Mouse (Mus musculus) heart, embryonic 15.5 days (tissue): ENCODE measurements at regions not wholly inside any gene's neighbourhood (a gene's known extent, or its start where the extent isn't known, plus 50 kb on each side); places are given as distances from the start of the nearest gene placed in this dataset.
A peak's percentile ranks its signal among the peaks of the same experiment; 100 is the strongest.

Source experiments
- ATAC-seq: fragments of 200-750 bp; cut with Nextera tagmentation; replicated peaks from 2 replicates; pipeline ENCODE4 v1.8.0; 2017; ENCODE audit warnings: low read depth, moderate TSS enrichment; ENCODE audit not compliant: insufficient number of reproducible peaks, insufficient read depth, low FRiP score
- H3K27ac ChIP-seq: fragments of 300-500 bp; sonication (generic); 2 replicates; pipeline ENCODE4 v1.5.1; 2015; ENCODE audit warnings: mild to moderate bottlenecking, inconsistent platforms
- H3K27me3 ChIP-seq: fragments of 300-500 bp; sonication (generic); 2 replicates; pipeline ENCODE4 v1.6.1; 2015; ENCODE audit warnings: inconsistent platforms
- H3K36me3 ChIP-seq: fragments of 300-500 bp; sonication (generic); 2 replicates; pipeline ENCODE4 v1.6.1; 2015; ENCODE audit warnings: mild to moderate bottlenecking, inconsistent platforms
- H3K4me1 ChIP-seq: fragments of 300-500 bp; sonication (generic); replicated peaks from 2 replicates; pipeline ENCODE4 v1.6.1; 2015; ENCODE audit warnings: inconsistent platforms
- H3K4me2 ChIP-seq: fragments of 300-500 bp; sonication (generic); 2 replicates; pipeline ENCODE4 v1.6.1; 2015; ENCODE audit warnings: inconsistent platforms, mild to moderate bottlenecking, moderate library complexity
- H3K4me3 ChIP-seq: fragments of 300-500 bp; sonication (generic); 2 replicates; pipeline ENCODE4 v1.5.1; 2015; ENCODE audit warnings: mild to moderate bottlenecking, inconsistent platforms
- H3K9ac ChIP-seq: fragments of 300-500 bp; sonication (generic); 2 replicates; pipeline ENCODE4 v1.6.1; 2015; ENCODE audit warnings: mild to moderate bottlenecking, inconsistent platforms
- H3K9me3 ChIP-seq: fragments of 300-500 bp; sonication (generic); replicated peaks from 2 replicates; pipeline ENCODE4 v1.6.1; 2016; ENCODE audit warnings: inconsistent platforms
- WGBS: fragments of 180-500 bp; shearing (Covaris S2); methylation state at CpG from one replicate; pipeline ENCODE4 v1.1.7; 2015; ENCODE audit warnings: mixed read lengths; 5-methylcytosine and 5-hydroxymethylcytosine counted together

GRCm38 (mm10) chr17:62546286-62546685, 334.8 kb downstream of the Efna5 start:
- Histone ChIP-seq H3K4me1 (peaks cover 8% of the 10 kb centered on the region), H3K9me3 (no peaks in the 10 kb centered on the region), H3K36me3 (no peaks in the 10 kb centered on the region), H3K9ac (no peak overlapping the region), H3K4me3 (no peak overlapping the region), H3K27me3 (no peaks in the 10 kb centered on the region), H3K27ac (no peak overlapping the region), H3K4me2 (no peak overlapping the region)
- no peak for ATAC-seq
- WGBS, result 77% methylated on average over 7 of the region's 7 CpGs

- Histone ChIP-seq H3K4me3 (no peak overlapping the region; the same call in 1 of the 2 replicates), H3K9me3 (no peaks in the 10 kb centered on the region), H3K4me2 (peak overlapping the region; percentile 48), H3K27me3 (no peaks in the 10 kb centered on the region), H3K9ac (no peak overlapping the region), H3K27ac (peak overlapping the region; percentile 31; the same call in 1 of the 2 replicates), H3K4me1 (peaks cover 8% of the 10 kb centered on the region), H3K36me3 (no peaks in the 10 kb centered on the region)
- ATAC-seq, result 0 out of 2 replicates have a peak, but pooled peaks have one; percentile 43
- 25% methylated on average over 9 of the region's 9 CpGs for WGBS
Observed at GRCm38 (mm10) chr17:62545330-62545729, 335.8 kb downstream of the Efna5 start.

- Histone ChIP-seq H3K27me3 (no peaks in the 10 kb centered on the region), H3K27ac (no peak overlapping the region), H3K4me1 (peaks cover 8% of the 10 kb centered on the region), H3K36me3 (no peaks in the 10 kb centered on the region), H3K4me2 (0 out of 2 replicates have a peak overlapping the region, but pooled peaks have one; percentile 13), H3K4me3 (no peak overlapping the region), H3K9me3 (no peaks in the 10 kb centered on the region), H3K9ac (no peak overlapping the region)
- WGBS, result 76% methylated on average over 18 of the region's 18 CpGs
- ATAC-seq, result no peak
Observed at GRCm38 (mm10) chr17:62543056-62543975, 337.8 kb downstream of the Efna5 start.

GRCm38 (mm10) chr17:62529911-62530310, 351.2 kb downstream of the Efna5 start:
- no peak overlapping the region for H3K4me2 ChIP-seq
- H3K27me3 ChIP-seq, result no peaks in the 10 kb centered on the region
- no peak overlapping the region for H3K27ac ChIP-seq
- no peak for ATAC-seq
- no peak overlapping the region for H3K9ac ChIP-seq
- H3K36me3 ChIP-seq, result no peaks in the 10 kb centered on the region
- no peak overlapping the region for H3K4me3 ChIP-seq
- no peaks in the 10 kb centered on the region for H3K4me1 ChIP-seq
- H3K9me3 ChIP-seq, result no peaks in the 10 kb centered on the region
- 82% methylated on average over 2 of the region's 2 CpGs for WGBS

- Histone ChIP-seq H3K4me3 (no peak overlapping the region), H3K36me3 (no peaks in the 10 kb centered on the region), H3K27me3 (no peaks in the 10 kb centered on the region), H3K4me2 (no peak overlapping the region), H3K27ac (no peak overlapping the region), H3K9me3 (no peaks in the 10 kb centered on the region), H3K4me1 (no peaks in the 10 kb centered on the region), H3K9ac (no peak overlapping the region)
- WGBS, result 72% methylated on average over 2 of the region's 2 CpGs
- no peak for ATAC-seq
Observed at GRCm38 (mm10) chr17:62527556-62527955, 353.6 kb downstream of the Efna5 start.

- no peak overlapping the region for H3K4me2 ChIP-seq
- H3K9ac ChIP-seq, result no peak overlapping the region
- no peaks in the 10 kb centered on the region for H3K36me3 ChIP-seq
- no peaks in the 10 kb centered on the region for H3K9me3 ChIP-seq
- no peak for ATAC-seq
- WGBS, result 64% methylated on average over 3 of the region's 3 CpGs
- H3K27me3 ChIP-seq, result no peaks in the 10 kb centered on the region
- H3K4me3 ChIP-seq, result no peak overlapping the region
- no peaks in the 10 kb centered on the region for H3K4me1 ChIP-seq
- no peak overlapping the region for H3K27ac ChIP-seq
Observed at GRCm38 (mm10) chr17:62513635-62514034, 367.5 kb downstream of the Efna5 start.

GRCm38 (mm10) chr17:62510184-62510583, 370.9 kb downstream of the Efna5 start:
- ATAC-seq, result no peak
- Histone ChIP-seq H3K36me3 (no peaks in the 10 kb centered on the region), H3K4me2 (no peak overlapping the region), H3K27ac (no peak overlapping the region), H3K9me3 (no peaks in the 10 kb centered on the region), H3K27me3 (no peaks in the 10 kb centered on the region), H3K4me3 (no peak overlapping the region), H3K4me1 (no peaks in the 10 kb centered on the region), H3K9ac (no peak overlapping the region)
- 78% methylated on average over 4 of the region's 4 CpGs for WGBS

- H3K27ac ChIP-seq, result no peak overlapping the region
- H3K9me3 ChIP-seq, result no peaks in the 10 kb centered on the region
Observed at GRCm38 (mm10) chr17:62507766-62508485, 373.2 kb downstream of the Efna5 start.

GRCm38 (mm10) chr17:62504691-62505090, 376.4 kb downstream of the Efna5 start:
- no peak overlapping the region for H3K4me3 ChIP-seq
- H3K4me2 ChIP-seq, result no peak overlapping the region
- H3K27me3 ChIP-seq, result no peaks in the 10 kb centered on the region
- no peak overlapping the region for H3K9ac ChIP-seq
- 71% methylated on average over 6 of the region's 6 CpGs for WGBS
- ATAC-seq, result no peak
- H3K9me3 ChIP-seq, result no peaks in the 10 kb centered on the region
- no peaks in the 10 kb centered on the region for H3K36me3 ChIP-seq
- no peak overlapping the region for H3K27ac ChIP-seq
- no peaks in the 10 kb centered on the region; the same call in 1 of the 2 replicates for H3K4me1 ChIP-seq

More at GRCm38 (mm10) chr17:62507766-62508485, 373.2 kb downstream of the Efna5 start:
- no peak overlapping the region for H3K9ac ChIP-seq
- no peak for ATAC-seq
- H3K36me3 ChIP-seq, result no peaks in the 10 kb centered on the region
- no peak overlapping the region for H3K4me3 ChIP-seq
- WGBS, result 53% methylated on average over 13 of the region's 13 CpGs
- H3K4me2 ChIP-seq, result no peak overlapping the region
- no peaks in the 10 kb centered on the region for H3K27me3 ChIP-seq
- no peaks in the 10 kb centered on the region; the same call in 1 of the 2 replicates for H3K4me1 ChIP-seq

GRCm38 (mm10) chr17:62470739-62471138, 410.4 kb downstream of the Efna5 start:
- Histone ChIP-seq H3K36me3 (no peaks in the 10 kb centered on the region), H3K4me3 (no peak overlapping the region), H3K4me2 (no peak overlapping the region), H3K27ac (no peak overlapping the region), H3K9me3 (no peaks in the 10 kb centered on the region), H3K27me3 (no peaks in the 10 kb centered on the region), H3K4me1 (peaks cover 3% of the 10 kb centered on the region; the same call in 1 of the 2 replicates), H3K9ac (no peak overlapping the region)
- WGBS, result 76% methylated on average over 5 of the region's 5 CpGs
- no peak for ATAC-seq

GRCm38 (mm10) chr17:62469367-62469766, 411.8 kb downstream of the Efna5 start:
- ATAC-seq, result no peak
- Histone ChIP-seq H3K4me3 (no peak overlapping the region), H3K4me1 (peaks cover 3% of the 10 kb centered on the region; the same call in 1 of the 2 replicates), H3K9ac (no peak overlapping the region), H3K4me2 (no peak overlapping the region), H3K9me3 (no peaks in the 10 kb centered on the region), H3K36me3 (no peaks in the 10 kb centered on the region), H3K27me3 (no peaks in the 10 kb centered on the region), H3K27ac (no peak overlapping the region)
- 82% methylated on average over 1 of the region's 1 CpGs for WGBS
